Mouse (Mus musculus) T-helper 17 cell (primary cell): ENCODE data around the gene Ltv1.

Experiments used
- in situ Hi-C, 2 experiments: fragments of 300-600 bp; cut with MboI, MseI; formaldehyde crosslinking; loops; 1 replicate in 1 of 2; 2 replicates in 1 of 2; pipeline ENCODE4 v1.15.1; 2025; ENCODE audit warnings: high pct_unique_total_duplicates in 2 of 2

Gene Ltv1

DNA sequence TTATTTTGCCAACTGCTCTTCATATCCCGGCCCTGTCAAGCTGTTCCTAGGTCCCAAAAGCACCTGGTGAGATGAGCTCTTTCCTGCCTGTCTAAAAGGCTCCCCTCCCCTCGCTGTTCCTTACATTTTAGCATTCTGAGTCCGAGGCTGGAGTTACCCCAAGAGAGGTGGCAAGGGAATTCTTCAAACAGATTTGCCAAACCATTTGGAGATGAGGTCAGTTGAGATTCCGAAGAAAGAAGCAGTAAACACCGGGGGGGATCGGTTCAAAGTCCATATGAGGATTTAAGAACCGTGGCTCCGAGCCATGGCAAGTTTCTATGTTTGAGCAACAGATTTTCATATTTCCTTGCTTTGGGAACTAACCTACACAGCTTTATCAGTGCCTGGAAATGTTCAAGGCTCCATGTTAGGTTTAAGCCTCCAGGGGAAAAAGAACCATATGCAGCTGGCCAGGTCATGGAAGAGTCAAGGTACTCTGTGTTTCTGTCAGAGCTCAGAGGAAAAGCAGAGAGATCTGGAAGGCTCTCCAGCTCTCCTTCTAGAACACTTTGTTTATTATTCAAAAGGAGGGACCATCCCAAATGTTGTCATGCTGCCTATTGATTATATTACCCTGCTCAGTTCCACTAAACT lies 4.0 kb upstream of the Ltv1 start:
- in situ Hi-C loops = loop anchor here in 1 of 2 experiments (5.0 to 10.0 kb wide), 2 partner anchors 175 to 228 kb away; no protein-coding TSS in a partner anchor

DNA sequence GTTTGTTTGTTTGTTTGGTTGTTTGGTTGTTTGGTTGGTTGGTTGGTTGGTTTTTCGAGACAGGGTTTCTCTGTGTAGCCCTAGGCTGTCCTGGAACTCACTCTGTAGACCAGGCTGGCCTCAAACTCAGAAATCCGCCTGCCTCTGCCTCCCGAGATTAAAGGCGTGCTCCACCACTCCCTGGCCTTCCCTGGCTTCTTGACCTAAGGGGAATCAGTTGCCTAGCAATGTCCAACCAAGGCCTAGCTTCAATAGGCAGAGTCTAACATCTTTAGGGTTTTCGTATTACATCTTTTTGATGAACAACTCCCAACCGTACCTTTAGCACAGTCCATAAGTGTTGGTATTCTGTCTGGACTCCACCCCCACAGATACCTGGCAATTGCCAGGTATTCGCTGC lies 528 bp upstream of the Ltv1 start:
- in situ Hi-C loops = loop anchor here in 1 of 2 experiments (10.0 kb wide), 1 partner anchor 231 kb away; no protein-coding TSS in a partner anchor

DNA sequence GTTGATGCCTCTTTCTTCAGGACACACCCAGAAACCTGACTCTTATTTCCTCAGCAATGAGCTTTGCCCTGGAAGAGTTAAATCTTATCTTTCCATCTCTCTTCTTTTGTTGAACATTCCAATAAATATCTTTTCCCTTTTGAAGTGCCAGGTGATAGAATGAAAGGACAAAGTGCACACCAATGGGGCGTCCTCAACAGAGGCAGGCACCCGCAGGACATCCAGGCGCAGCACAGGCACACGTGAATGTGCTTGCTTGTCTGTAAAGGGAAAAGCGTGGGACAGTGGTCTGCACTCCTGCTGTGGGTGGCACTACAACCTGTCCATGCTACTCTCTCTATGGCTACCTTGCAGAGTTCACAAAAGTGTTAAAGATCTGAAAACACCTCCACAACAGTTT lies 3.1 kb downstream of the Ltv1 start:
- in situ Hi-C loops = loop anchor here in 1 of 2 experiments (10.0 kb wide), 1 partner anchor 235 kb away; no protein-coding TSS in a partner anchor

DNA sequence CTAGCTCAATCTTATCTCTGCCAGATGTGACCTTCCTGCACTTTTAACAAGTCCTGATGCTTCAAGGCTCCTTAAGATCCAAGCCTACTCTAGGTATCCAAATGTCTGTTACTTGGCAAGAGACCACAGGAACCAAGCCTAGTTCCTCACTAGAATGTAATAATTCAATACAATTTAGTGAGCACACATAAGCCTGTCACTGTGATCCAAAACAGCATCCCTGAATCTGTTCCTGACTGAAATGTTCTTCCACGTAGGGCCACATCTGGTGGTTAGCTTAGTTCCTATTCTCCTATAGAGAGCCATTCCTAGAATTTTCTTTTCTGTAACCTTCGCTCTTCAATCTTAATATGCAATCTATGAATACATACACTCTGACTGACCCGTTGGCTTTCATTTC lies 6.2 kb downstream of the Ltv1 start:
- in situ Hi-C loops = no loop called here

DNA sequence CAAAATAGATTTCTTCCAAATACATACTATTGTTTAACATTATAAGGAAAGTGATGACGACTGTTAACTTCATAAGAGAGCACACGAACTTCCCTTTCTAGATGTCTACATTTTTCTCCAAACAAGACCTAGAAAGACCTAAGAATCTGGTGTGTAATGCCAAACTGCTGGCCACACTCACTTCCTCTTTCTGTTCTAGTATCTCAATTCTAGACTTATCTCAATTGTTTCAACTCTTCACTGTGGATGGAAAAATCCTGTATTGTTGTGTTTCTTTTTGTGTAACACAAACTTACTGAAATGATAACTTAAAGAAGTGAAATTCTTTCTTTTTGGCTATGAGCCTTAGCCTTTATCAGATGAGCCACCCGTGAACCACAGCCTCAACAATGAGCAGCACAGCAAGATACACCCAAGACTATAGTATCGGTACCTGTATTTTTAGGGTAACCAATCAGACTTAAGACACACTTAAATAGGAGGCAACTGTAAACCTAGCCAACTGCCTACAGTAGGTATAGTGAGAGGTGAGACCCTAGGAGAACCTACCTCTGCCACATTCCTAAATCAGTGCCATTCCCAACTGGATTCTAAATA lies 8.7 kb downstream of the Ltv1 start:
- in situ Hi-C loops = no loop called here

DNA sequence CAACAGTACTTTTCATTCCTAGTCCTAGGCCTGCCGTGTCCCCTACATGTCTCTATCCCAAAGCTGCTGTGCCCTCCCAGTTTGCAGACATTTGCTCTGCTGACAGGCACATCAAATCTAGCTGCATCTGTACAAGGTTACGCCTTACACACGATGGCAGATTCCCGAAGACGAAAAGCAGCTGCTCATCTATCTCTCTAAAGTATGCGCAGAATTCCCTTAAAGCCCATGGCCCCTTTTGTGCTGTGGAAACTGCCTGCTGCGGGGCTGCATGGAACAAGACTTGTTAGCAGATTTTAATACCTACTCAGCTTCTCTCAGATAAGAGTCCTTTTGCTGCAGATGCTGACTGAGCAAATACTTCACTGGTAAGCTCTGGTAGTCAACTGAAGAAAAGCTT lies 12.8 kb downstream of the Ltv1 start:
- in situ Hi-C loops = no loop called here

DNA sequence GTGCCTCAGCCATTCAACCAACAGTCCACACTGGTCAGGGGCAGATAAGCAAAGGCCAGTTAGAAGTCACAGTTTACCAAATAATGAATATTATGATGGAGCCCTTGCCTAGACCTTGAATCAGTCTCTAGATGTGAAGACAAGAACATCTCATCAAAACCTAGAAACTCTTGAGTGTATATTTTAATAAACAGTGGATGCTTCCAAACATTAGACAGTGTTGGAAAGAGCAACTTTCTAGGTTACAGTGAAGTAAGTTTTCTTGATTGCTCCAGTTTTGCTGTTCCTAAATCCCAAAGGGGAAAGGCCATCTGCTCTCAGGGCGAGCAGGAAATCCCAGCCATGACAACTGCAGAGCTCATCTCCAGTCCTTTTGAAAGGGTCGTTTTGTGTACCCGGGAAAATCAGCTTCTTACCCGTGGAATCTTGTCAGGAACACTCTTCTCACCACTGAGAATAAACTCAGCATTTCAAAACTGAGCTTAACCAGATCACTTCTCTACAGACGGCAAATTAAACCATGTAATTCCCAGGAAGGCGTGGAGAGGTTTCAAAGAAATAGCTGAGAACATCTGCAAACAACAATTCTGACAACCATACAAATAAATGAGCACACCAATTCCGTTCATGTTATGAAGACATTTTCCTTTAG lies 14.9 kb downstream of the Ltv1 start, which contains the start of gene Zc2hc1b:
Gene Zc2hc1b, minus strand, starts transcription at position 51 of the 652 bp plus-strand sequence.
- in situ Hi-C loops = no loop called here

DNA sequence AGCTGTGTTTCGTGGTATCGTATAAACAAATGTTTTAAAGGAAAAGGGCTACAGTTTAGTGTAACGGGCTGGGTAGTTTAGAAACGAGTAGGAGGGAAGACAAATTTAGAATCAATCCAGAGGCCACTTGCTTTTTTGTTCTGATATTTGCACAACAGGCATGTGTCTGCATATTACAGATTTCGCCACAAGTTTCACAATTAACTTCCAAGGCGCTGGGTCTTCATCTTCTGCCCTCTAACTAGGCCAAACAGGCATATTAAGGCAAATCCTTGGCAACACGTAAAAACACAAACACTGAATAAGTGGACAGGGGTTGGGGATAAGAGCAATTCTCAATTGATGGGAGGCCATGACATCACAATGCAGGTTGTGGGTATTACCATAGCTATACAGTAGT lies 17.1 kb downstream of the Ltv1 start:
- in situ Hi-C loops = no loop called here

DNA sequence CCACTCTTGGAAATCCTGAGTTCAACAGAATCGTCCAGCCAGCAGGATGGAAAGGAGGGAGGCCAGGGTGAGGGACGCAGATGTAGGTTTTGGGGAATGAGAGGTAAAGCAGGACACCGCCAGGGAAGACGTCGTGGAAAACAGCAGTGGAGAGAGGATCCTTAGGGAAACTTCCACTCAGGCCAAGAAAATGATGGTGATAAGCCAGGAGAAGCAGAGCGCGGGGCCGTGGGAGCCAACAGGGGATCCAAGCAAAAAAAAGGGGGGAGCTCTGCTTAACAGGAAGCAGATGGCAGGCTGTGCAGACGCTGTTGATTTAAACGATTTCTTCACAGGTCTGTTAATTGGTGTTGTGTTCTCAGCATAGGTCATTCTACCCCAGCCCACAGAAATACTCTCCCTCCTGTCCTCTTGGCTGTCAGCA lies 20.2 kb downstream of the Ltv1 start:
- in situ Hi-C loops = no loop called here

DNA sequence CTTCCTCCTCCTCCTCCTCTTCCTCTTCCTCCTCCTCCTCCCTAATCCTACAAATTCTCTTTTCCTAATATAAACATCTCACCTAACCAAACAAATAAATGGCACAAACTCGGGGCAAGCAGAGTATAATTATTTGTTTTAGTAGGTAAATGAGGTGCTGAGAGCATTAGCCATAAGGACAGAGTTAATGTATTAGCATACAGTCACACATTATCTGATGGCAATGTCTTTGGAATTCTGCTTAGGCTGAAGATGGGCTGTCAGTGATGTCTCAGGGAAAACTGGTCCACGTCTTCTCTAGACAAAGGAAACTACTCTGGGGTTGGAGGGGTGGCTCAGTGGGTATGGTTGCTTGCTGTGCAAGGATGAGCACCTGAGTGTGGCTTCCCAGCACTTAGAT lies 21.5 kb downstream of the Ltv1 start:
- in situ Hi-C loops = no loop called here

DNA sequence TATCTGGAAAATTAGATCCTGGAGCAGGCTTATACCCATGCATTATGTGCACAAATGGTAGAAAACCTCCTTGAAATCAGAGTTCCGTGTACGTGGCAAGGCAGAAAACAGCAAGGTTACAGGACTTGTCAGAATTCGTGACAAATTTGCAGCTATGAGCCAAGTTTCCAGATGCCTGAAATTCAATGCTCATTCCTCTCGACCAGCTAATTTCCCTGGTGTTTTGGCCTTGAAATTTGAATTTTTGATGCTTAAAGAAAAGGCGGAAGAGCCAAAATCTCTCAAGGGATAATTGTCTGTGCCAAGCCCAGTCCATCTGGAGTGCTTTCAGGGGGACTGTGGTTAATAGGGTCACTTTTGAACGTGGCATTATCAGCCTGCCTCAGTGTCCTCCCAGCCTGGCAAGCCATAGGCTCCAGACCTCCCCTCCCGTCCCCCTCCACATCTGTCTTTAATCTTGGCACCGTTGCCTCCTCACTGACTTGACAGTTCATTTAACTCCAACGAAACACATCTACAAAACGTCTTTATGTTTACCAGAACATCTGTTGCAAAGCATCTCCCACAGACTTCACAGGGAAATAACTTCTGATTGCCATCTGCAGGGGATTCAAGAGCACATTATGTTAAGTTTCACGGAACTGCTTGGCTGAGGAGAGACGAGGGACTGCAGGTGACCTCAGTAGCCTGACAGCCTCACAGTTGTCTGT lies 22.1 kb downstream of the Ltv1 start:
- in situ Hi-C loops = no loop called here

DNA sequence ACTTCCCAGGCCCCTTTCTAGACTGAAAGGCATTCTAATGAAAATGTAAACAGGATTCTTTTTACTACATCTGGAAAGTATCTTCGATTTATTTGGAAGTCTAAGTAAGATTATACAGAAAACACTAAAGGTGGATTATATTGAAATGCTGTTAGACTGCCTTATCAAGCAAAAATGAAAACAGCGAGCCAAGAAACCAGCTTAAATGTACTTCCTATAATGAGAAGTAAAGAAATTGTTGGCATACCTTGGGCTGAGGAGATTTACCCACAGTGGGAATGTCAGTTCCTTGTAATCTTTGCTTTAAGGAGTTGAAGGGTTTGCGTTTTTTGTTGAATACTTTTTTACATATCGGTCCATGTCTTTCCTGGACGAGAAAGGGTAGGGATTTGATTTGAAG lies 24.5 kb downstream of the Ltv1 start:
- in situ Hi-C loops = no loop called here

DNA sequence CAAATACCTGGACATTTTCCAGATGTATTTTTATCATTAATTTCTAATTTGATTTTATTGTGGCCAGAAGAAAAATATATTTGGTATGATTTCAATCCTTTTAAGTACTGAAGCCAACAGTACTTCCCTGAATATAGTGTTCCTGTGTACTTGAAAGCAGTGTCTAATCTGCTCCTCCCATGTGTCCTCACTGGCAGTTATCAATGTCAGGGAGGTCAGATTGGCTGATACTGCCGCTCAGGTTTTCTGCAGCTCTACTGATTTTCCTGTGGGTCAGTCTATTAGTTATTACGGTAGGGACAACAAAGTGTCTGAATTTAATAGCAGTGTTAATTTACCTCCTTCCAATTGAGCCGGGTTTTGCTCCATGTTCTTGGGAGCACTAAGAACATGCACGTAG lies 30.9 kb downstream of the Ltv1 start:
- in situ Hi-C loops = no loop called here

DNA sequence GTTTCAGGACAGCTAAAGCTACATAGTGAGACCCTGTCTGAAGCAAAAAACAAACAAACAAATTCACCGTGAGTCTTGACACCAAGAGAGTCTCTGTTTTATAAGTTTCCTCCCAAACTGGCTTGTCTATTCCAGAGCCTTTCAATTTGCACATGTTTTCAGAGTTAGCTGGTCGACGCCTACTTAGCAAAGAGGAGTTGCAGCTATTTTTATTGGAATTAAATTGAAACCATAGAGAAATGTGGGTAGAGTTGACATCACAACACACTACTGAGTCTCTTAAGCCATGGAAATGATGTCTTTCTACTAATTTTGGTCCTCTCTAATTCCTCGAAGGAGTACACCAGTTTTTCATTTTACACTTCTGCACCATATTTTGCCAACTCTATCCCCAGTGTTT lies 32.1 kb downstream of the Ltv1 start:
- in situ Hi-C loops = no loop called here

DNA sequence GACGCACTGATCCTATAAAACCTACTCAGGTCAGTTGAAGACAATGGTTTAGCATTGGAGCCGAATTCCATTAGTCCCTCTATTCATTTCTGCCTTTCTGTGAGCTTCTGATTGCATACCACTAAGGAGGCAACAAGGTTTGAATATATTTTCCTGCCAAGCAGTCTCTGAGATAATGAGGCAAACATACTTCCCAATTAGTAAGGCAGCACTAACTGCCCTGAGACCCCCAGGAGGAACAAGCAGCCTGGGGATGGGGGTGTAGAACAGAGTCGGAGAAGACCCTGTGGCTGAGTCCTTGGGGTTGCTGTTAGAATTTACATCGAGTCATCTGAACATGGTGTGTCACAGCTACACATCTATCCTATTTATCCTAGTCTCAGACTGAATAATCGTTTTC lies 37.6 kb downstream of the Ltv1 start:
- in situ Hi-C loops = no loop called here

DNA sequence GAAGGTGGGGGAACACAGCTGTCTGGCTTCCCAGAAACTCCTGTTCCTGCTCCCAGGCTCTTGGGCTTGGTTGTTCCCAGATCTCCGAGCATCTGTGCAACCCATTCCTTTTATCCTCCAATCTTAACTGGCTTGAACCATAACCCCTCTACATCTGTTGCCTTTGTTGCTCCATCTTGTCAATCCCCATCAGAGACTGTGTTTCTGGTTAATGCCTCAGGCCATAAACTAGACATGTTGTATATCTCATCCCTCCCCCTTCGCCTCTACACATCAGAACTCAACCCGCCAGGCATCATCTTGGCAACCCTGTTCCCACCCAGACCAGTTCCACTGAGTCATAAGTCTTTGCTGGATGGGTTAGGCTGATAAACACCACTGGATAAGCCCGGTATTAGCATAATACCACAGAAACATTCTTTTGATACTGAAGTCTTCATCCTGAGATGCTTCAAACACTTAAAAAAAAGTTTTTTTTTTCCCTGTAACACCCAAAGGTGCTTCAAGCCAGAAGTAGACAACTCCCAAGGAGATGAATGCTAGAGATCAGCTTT lies 40.1 kb downstream of the Ltv1 start:
- in situ Hi-C loops = no loop called here

DNA sequence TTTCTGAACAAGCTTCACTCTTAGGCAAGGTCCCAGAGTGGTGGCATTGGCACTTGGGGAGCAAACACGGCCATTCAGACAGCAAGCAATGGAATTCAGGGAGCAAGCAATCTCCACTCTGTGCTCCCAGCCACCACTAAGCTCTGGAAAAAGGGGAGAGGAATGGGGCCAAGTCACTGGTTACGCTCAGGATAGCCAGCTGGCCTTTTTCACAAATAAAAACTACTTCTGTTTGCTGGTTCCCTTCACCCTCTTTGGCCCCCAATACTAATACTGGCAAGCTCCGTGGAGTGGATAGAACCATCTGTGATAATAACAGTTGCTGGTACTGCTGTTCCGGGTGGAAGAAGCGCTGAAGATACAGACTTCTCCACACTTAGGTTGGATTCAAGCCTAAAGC lies 41.6 kb downstream of the Ltv1 start:
- in situ Hi-C loops = no loop called here

DNA sequence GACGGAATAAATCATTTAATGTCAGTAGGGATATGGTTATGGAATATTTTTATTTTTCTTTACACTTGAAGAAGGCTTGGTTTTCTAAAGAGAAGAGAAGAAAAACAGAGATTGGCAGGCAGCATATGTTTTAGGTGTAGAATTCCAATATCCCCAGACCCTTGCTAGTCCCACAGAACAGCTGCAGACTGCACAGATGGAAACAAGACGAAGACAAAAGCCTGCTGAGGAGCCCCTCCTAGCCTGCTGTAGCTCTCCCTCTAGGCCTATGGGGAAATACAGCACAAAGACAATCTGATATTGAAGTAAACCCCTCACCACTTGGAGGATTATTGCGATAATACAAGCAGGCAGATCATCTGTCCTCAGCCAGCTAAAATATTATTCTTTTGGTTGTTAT lies 42.5 kb downstream of the Ltv1 start:
- in situ Hi-C loops = no loop called here

DNA sequence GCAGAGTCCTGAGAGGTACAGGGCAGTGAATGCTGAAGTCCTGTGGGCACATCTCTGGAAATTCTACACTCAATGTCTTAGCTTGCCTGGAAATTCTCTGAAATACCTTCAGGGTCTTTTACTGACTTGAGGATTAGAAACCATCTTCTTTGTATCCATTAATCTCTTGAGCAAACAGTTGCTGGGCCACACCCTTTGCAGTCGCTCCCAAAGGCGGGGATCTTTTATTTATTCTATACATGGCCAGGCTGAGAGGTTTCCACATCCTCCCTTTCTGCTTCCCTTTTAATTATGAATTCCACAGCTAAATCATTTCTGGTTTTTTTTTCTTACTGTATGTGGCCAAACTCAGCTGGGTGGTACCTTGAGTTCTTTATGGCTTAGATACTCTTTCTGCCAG lies 52.5 kb downstream of the Ltv1 start:
- in situ Hi-C loops = no loop called here

DNA sequence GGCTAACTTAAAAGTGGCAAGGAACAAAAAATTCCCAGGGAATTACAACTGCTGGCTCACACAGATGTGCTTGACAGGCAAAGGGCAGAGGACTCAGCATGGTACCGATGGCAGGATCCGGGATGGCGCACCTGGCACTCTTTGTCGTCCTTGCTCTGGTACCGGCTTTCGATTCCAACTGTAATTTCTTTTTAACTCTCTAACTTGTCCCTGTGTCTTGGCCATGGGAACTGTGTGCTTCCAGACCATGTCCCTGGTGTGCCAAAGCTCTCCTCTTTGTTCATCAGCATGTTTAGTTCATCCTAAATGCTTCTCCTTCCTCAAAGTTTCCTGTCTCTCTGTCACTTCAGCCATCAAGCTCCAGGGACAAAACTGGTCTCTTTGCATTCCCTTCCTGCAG lies 55.1 kb downstream of the Ltv1 start:
- in situ Hi-C loops = no loop called here

DNA sequence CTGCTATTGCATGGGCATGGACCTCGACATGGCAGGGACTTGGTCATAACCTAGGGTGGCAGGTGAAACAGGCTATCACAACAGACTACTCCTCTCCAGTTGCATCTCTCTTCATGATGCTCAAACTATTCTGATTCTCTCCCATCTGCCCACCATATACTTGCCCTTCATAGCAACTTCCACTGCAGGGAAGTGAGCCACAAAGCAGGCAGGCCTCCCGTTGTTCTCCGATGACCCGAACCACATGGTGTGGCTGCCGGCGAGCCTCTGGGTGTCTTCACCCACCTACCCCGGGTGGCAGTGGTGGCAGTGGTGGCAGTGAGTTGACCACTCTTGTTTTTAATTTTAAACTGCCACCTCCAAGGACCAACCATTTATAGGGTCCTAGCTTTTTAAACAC lies 57.2 kb downstream of the Ltv1 start:
- in situ Hi-C loops = no loop called here

DNA sequence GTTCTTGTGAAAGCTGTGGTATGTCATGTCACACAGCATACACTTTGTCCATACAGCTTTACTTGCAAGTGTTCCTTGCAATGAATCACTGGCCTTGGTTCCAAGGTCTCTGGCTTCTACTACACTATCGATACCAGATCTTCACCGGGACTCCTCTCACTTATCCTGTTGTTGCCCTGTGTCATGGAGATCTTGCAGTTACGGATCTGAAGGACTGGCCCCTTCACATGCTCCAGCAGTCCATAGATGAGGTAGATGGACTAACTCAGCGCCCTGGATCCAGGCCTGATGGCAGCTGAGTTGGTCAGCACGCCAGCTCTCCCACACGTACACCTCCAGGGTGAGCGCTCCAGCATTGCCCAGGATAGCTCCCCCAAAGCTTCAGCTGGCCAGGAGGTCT lies 57.7 kb downstream of the Ltv1 start:
- in situ Hi-C loops = no loop called here
